Mouse (Mus musculus): ENCODE measurements around the gene Ikzf2. TPM values are rescaled to one million over a fixed set of nuclear protein-coding genes. Genes with fewer than 3 reads are reported as not detected.

The Ikzf2 gene
- polyA plus RNA-seq, 1 experiment, result 0.18 TPM

DNA sequence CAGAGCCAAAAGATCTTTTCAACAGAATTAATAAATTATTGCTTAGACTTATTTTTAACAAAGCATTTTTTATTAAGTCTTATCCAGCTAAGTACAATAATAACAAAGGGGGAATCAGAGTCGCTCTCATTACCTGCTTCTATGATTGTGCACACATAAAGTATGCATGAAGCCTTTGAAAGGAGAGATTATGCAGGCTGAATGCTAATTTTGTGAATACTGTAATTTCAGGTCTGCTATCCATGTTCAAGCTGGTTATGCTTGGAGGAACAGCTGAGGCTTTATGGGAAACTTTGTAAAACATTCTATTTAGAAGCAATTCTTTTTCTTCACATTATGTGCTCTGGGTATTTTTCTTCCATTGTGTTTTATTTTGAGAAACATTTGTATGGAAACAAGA is 21.5 kb upstream of the Ikzf2 start:
- Histone ChIP-seq H3K4me3 (ENCODE audit: insufficient read depth, poor library complexity, severe bottlenecking) (no peak overlapping the region), H3K36me3 (ENCODE audit: control insufficient read depth, insufficient read depth) (no peaks in the 10 kb centered on the region), H3ac (ENCODE audit: control insufficient read depth, insufficient read length, low read depth) (no peak overlapping the region), H3K79me2 (ENCODE audit: control insufficient read depth, insufficient read depth) (no peaks in the 10 kb centered on the region), H3K27me3 (ENCODE audit: control insufficient read depth, insufficient read depth, insufficient read length) (no peaks in the 10 kb centered on the region), H3K79me3 (ENCODE audit: low read depth) (no peaks in the 10 kb centered on the region)
- TF ChIP-seq USF1 (IDR thresholded peaks at IDR 0.05; ENCODE audit: low read depth), result no peak
- TF ChIP-seq MYOD1 (IDR thresholded peaks at IDR 0.05; ENCODE audit: control insufficient read depth, insufficient read length, low read depth), result no peak
- no peak for TF ChIP-seq FOSL1 (IDR thresholded peaks at IDR 0.05; ENCODE audit: insufficient read depth, low read length, poor library complexity, severe bottlenecking)
- no peak for TF ChIP-seq CEBPB (IDR thresholded peaks at IDR 0.05; ENCODE audit: low read depth)
- no peak for TF ChIP-seq MYOG (IDR thresholded peaks at IDR 0.05; ENCODE audit: control insufficient read depth, extremely low read depth, insufficient read length)
- no peak for TF ChIP-seq MAX (IDR thresholded peaks at IDR 0.05)
- no peak for TF ChIP-seq CTCF (IDR thresholded peaks at IDR 0.05; ENCODE audit: control insufficient read depth, insufficient read depth, insufficient read length)

GRCm38 (mm10) chr1:69703506-69704156 is 16.6 kb upstream of the Ikzf2 start:
- H3K79me3 ChIP-seq (ENCODE audit: low read depth), result no peaks in the 10 kb centered on the region
- no peak overlapping the region for H3K4me3 ChIP-seq (ENCODE audit: insufficient read depth, poor library complexity, severe bottlenecking)
- TF ChIP-seq FOSL1 (IDR thresholded peaks at IDR 0.05; ENCODE audit: insufficient read depth, low read length, poor library complexity, severe bottlenecking), result no peak
- TF ChIP-seq MAX (IDR thresholded peaks at IDR 0.05), result no peak
- TF ChIP-seq USF1 (IDR thresholded peaks at IDR 0.05; ENCODE audit: low read depth), result no peak
- no peak for TF ChIP-seq CEBPB (IDR thresholded peaks at IDR 0.05; ENCODE audit: low read depth)
- no peak for TF ChIP-seq CTCF (IDR thresholded peaks at IDR 0.05; ENCODE audit: control insufficient read depth, insufficient read depth, insufficient read length)
- no peak for TF ChIP-seq MYOG (IDR thresholded peaks at IDR 0.05; ENCODE audit: control insufficient read depth, extremely low read depth, insufficient read length)
- no peak for TF ChIP-seq MYOD1 (IDR thresholded peaks at IDR 0.05; ENCODE audit: control insufficient read depth, insufficient read length, low read depth)
- H3K27me3 ChIP-seq (ENCODE audit: control insufficient read depth, insufficient read depth, insufficient read length), result no peaks in the 10 kb centered on the region
- H3K36me3 ChIP-seq (ENCODE audit: control insufficient read depth, insufficient read depth), result no peaks in the 10 kb centered on the region
- no peak overlapping the region for H3ac ChIP-seq (ENCODE audit: control insufficient read depth, insufficient read length, low read depth)
- no peaks in the 10 kb centered on the region for H3K79me2 ChIP-seq (ENCODE audit: control insufficient read depth, insufficient read depth)

- no peaks in the 10 kb centered on the region for H3K79me2 ChIP-seq (ENCODE audit: control insufficient read depth, insufficient read depth)
- no peaks in the 10 kb centered on the region for H3K36me3 ChIP-seq (ENCODE audit: control insufficient read depth, insufficient read depth)
- no peaks in the 10 kb centered on the region for H3K79me3 ChIP-seq (ENCODE audit: low read depth)
- no peak overlapping the region for H3ac ChIP-seq (ENCODE audit: control insufficient read depth, insufficient read length, low read depth)
- no peak for TF ChIP-seq MAX (IDR thresholded peaks at IDR 0.05)
- TF ChIP-seq USF1 (IDR thresholded peaks at IDR 0.05; ENCODE audit: low read depth), result no peak
- TF ChIP-seq FOSL1 (IDR thresholded peaks at IDR 0.05; ENCODE audit: insufficient read depth, low read length, poor library complexity, severe bottlenecking), result no peak
- no peak for TF ChIP-seq CEBPB (IDR thresholded peaks at IDR 0.05; ENCODE audit: low read depth)
- TF ChIP-seq MYOG (IDR thresholded peaks at IDR 0.05; ENCODE audit: control insufficient read depth, extremely low read depth, insufficient read length), result no peak
- no peak for TF ChIP-seq CTCF (IDR thresholded peaks at IDR 0.05; ENCODE audit: control insufficient read depth, insufficient read depth, insufficient read length)
- TF ChIP-seq MYOD1 (IDR thresholded peaks at IDR 0.05; ENCODE audit: control insufficient read depth, insufficient read length, low read depth), result no peak
- no peaks in the 10 kb centered on the region for H3K27me3 ChIP-seq (ENCODE audit: control insufficient read depth, insufficient read depth, insufficient read length)
- no peak overlapping the region for H3K4me3 ChIP-seq (ENCODE audit: insufficient read depth, poor library complexity, severe bottlenecking)
These were observed 4.9 kb upstream of the Ikzf2 start for GRCm38 (mm10) chr1:69691946-69692345.

DNA sequence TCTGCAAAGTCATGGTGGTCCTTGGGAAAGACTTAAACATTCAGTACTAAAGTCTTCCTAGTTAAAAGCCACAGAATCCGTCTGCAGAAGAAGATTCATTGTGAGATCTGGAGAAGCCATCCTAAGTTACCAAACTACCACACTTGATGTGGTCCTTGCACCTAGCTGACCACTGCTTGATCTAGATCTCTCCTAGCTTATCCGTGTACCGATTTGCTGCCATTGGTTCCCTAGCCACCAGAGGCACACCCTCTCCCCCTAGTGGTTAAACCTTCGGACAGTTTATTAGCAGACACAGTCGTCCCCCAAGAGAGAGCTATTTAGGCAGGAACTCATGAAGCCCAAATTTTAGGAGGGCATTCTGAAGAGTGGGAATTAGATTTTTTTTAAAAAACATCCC is 1.9 kb upstream of the Ikzf2 start:
- Histone ChIP-seq H3K36me3 (ENCODE audit: control insufficient read depth, insufficient read depth) (no peaks in the 10 kb centered on the region), H3ac (ENCODE audit: control insufficient read depth, insufficient read length, low read depth) (no peak overlapping the region), H3K27me3 (ENCODE audit: control insufficient read depth, insufficient read depth, insufficient read length) (no peaks in the 10 kb centered on the region), H3K79me2 (ENCODE audit: control insufficient read depth, insufficient read depth) (no peaks in the 10 kb centered on the region), H3K4me3 (ENCODE audit: insufficient read depth, poor library complexity, severe bottlenecking) (no peak overlapping the region), H3K79me3 (ENCODE audit: low read depth) (no peaks in the 10 kb centered on the region)
- TF ChIP-seq MYOD1 (IDR thresholded peaks at IDR 0.05; ENCODE audit: control insufficient read depth, insufficient read length, low read depth) (no peak), MAX (IDR thresholded peaks at IDR 0.05) (no peak), CTCF (IDR thresholded peaks at IDR 0.05; ENCODE audit: control insufficient read depth, insufficient read depth, insufficient read length) (peak; percentile 47)

- no peaks in the 10 kb centered on the region for H3K27me3 ChIP-seq (ENCODE audit: control insufficient read depth, insufficient read depth, insufficient read length)
- H3K36me3 ChIP-seq (ENCODE audit: control insufficient read depth, insufficient read depth), result no peaks in the 10 kb centered on the region
- TF ChIP-seq MYOD1 (IDR thresholded peaks at IDR 0.05; ENCODE audit: control insufficient read depth, insufficient read length, low read depth), result no peak
- TF ChIP-seq CTCF (IDR thresholded peaks at IDR 0.05; ENCODE audit: control insufficient read depth, insufficient read depth, insufficient read length), result no peak
- TF ChIP-seq CEBPB (IDR thresholded peaks at IDR 0.05; ENCODE audit: low read depth), result no peak
- no peak for TF ChIP-seq FOSL1 (IDR thresholded peaks at IDR 0.05; ENCODE audit: insufficient read depth, low read length, poor library complexity, severe bottlenecking)
- no peak for TF ChIP-seq MYOG (IDR thresholded peaks at IDR 0.05; ENCODE audit: control insufficient read depth, extremely low read depth, insufficient read length)
- TF ChIP-seq MAX (IDR thresholded peaks at IDR 0.05), result no peak
- no peak for TF ChIP-seq USF1 (IDR thresholded peaks at IDR 0.05; ENCODE audit: low read depth)
- no peaks in the 10 kb centered on the region for H3K79me3 ChIP-seq (ENCODE audit: low read depth)
- H3K79me2 ChIP-seq (ENCODE audit: control insufficient read depth, insufficient read depth), result no peaks in the 10 kb centered on the region
- no peak overlapping the region for H3ac ChIP-seq (ENCODE audit: control insufficient read depth, insufficient read length, low read depth)
- peak overlapping the region; percentile 40 for H3K4me3 ChIP-seq (ENCODE audit: insufficient read depth, poor library complexity, severe bottlenecking)
These were observed 1.1 kb upstream of the Ikzf2 start for GRCm38 (mm10) chr1:69688118-69688517.

DNA sequence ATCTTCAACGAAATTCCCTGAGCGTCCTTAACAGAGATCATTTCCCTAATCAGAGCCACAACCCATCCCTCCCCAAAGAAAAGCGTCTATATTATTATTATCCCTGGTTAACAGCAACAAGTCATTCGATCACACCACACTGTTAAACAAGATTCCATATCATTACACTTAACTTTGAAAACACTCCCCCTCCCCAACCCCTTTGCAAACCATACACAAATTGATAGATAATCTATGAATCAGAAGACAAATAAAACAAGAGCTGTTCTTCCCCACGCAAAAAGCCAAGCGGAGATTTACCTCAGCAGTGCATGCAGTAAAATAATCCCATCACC is 337 bp downstream of the Ikzf2 start:
- Histone ChIP-seq H3K27me3 (ENCODE audit: control insufficient read depth, insufficient read depth, insufficient read length) (no peaks in the 10 kb centered on the region), H3K79me3 (ENCODE audit: low read depth) (no peaks in the 10 kb centered on the region), H3K36me3 (ENCODE audit: control insufficient read depth, insufficient read depth) (no peaks in the 10 kb centered on the region), H3ac (ENCODE audit: control insufficient read depth, insufficient read length, low read depth) (peak overlapping the region; percentile 65), H3K79me2 (ENCODE audit: control insufficient read depth, insufficient read depth) (no peaks in the 10 kb centered on the region), H3K4me3 (ENCODE audit: insufficient read depth, poor library complexity, severe bottlenecking) (peak overlapping the region; percentile 40)
- TF ChIP-seq USF1 (IDR thresholded peaks at IDR 0.05; ENCODE audit: low read depth) (no peak), FOSL1 (IDR thresholded peaks at IDR 0.05; ENCODE audit: insufficient read depth, low read length, poor library complexity, severe bottlenecking) (no peak), CEBPB (IDR thresholded peaks at IDR 0.05; ENCODE audit: low read depth) (no peak)

Measured in C2C12 (cell line).